Mouse (Mus musculus) large intestine, adult 2 months (tissue): Measurements from ENCODE around the gene Hsh2d. TPM values are rescaled to one million over a fixed set of nuclear protein-coding genes. Genes with fewer than 3 reads are reported as not detected.
A peak's percentile ranks its signal among the peaks of the same experiment; 100 is the strongest.

Experiments used
- DNase-seq: peaks from one replicate; pipeline ENCODE4 v3.0.0-alpha.2; 2012; ENCODE audit warnings: low read depth, low spot score
- WGBS: fragments of 180-500 bp; shearing (Covaris S2); methylation state at CpG from one replicate; pipeline ENCODE4 v1.1.7; 2018; 5-methylcytosine and 5-hydroxymethylcytosine counted together
- polyA plus RNA-seq: library from polyadenylated mRNA; depleted of rRNA; stranded (reverse); fragments of >200 nt; gene quantifications from 2 replicates; pipeline ENCODE4 v1.2.3, GENCODE M21; 2012

Hsh2d gene
- polyA plus RNA-seq, 1 experiment: 4.0 TPM

GRCm38 (mm10) chr8:72183554-72184202, 5.8 kb upstream of the Hsh2d start:
- 75% methylated on average over 2 of the region's 2 CpGs for WGBS
- DNase-seq: no peak

- no peak for DNase-seq
- WGBS: 86% methylated on average over 2 of the region's 2 CpGs
Observed at GRCm38 (mm10) chr8:72187793-72188331, 1.6 kb upstream of the Hsh2d start.

- WGBS: 32% methylated on average over 2 of the region's 2 CpGs
- no peak for DNase-seq
Observed at GRCm38 (mm10) chr8:72190215-72190539, 739 bp downstream of the Hsh2d start.

GRCm38 (mm10) chr8:72192065-72192464, 2.6 kb downstream of the Hsh2d start:
- no peak for DNase-seq

- DNase-seq: no peak
- 70% methylated on average over 8 of the region's 8 CpGs for WGBS
Observed at GRCm38 (mm10) chr8:72197997-72198396, 8.6 kb downstream of the Hsh2d start.

- 77% methylated on average over 1 of the region's 1 CpGs for WGBS
- DNase-seq: no peak
Observed at GRCm38 (mm10) chr8:72208582-72208981, 19.1 kb downstream of the Hsh2d start.

GRCm38 (mm10) chr8:72210222-72210621, 20.8 kb downstream of the Hsh2d start:
- 46% methylated on average over 4 of the region's 4 CpGs for WGBS

GRCm38 (mm10) chr8:72210710-72211109, 21.3 kb downstream of the Hsh2d start:
- WGBS: 72% methylated on average over 2 of the region's 2 CpGs
- no peak for DNase-seq

More at GRCm38 (mm10) chr8:72210222-72210621, 20.8 kb downstream of the Hsh2d start:
- no peak for DNase-seq

GRCm38 (mm10) chr8:72211846-72212245, 22.4 kb downstream of the Hsh2d start:
- DNase-seq: no peak
- WGBS: 70% methylated on average over 1 of the region's 1 CpGs

GRCm38 (mm10) chr8:72212751-72213150, 23.3 kb downstream of the Hsh2d start, which contains the start of gene Cib3:
Gene Cib3, minus strand, starts transcription at chr8:72212837.
- no peak for DNase-seq
- WGBS: 26% methylated on average over 4 of the region's 4 CpGs

- DNase-seq: no peak
- WGBS: 68% methylated on average over 4 of the region's 4 CpGs
Observed at GRCm38 (mm10) chr8:72213536-72213935, 24.1 kb downstream of the Hsh2d start, which contains the start of gene Gm11034. Gene Gm11034, minus strand, starts transcription at chr8:72213636.

GRCm38 (mm10) chr8:72215060-72215459, 25.6 kb downstream of the Hsh2d start:
- 27% methylated on average over 2 of the region's 2 CpGs for WGBS
- no peak for DNase-seq

- WGBS: 33% methylated on average over 1 of the region's 1 CpGs
- no peak for DNase-seq
Observed at GRCm38 (mm10) chr8:72215871-72216270, 26.4 kb downstream of the Hsh2d start.

GRCm38 (mm10) chr8:72218781-72219540, 29.5 kb downstream of the Hsh2d start:
- no peak for DNase-seq
- WGBS: 74% methylated on average over 10 of the region's 10 CpGs

GRCm38 (mm10) chr8:72219541-72220363, 30.3 kb downstream of the Hsh2d start, which contains the start of gene Fam32a:
Gene Fam32a, plus strand, starts transcription at chr8:72219730.
- 10% methylated on average over 39 of the region's 39 CpGs for WGBS
- DNase-seq: peak; percentile 91

GRCm38 (mm10) chr8:72220758-72221157, 31.3 kb downstream of the Hsh2d start:
- DNase-seq: no peak
- WGBS: 78% methylated on average over 4 of the region's 4 CpGs

GRCm38 (mm10) chr8:72222656-72223055, 33.2 kb downstream of the Hsh2d start:
- DNase-seq: no peak
- WGBS: 92% methylated on average over 5 of the region's 5 CpGs

GRCm38 (mm10) chr8:72239499-72240402, 50.3 kb downstream of the Hsh2d start, which contains the start of gene Ap1m1:
Gene Ap1m1, plus strand, starts transcription at chr8:72240018.
- under 1% methylated on average over 54 of the region's 54 CpGs for WGBS
- DNase-seq: peak; percentile 98

GRCm38 (mm10) chr8:72240403-72240763, 50.9 kb downstream of the Hsh2d start:
- DNase-seq: no peak
- WGBS: 1% methylated on average over 24 of the region's 24 CpGs
